Mouse (Mus musculus) midbrain, embryonic 11.5 days (tissue): ENCODE measurements around the gene Csf1. TPM values are rescaled to one million over a fixed set of nuclear protein-coding genes. Genes with fewer than 3 reads are reported as not detected.

Experiments
- ATAC-seq: fragments of 200-750 bp; cut with Nextera tagmentation; 2 replicates; pipeline ENCODE4 v1.8.0; 2017; ENCODE audit warnings: moderate TSS enrichment, moderate library complexity; ENCODE audit not compliant: low FRiP score
- DNase-seq: peaks from one replicate; pipeline ENCODE4 v3.0.0; 2015; ENCODE audit warnings: low spot score; ENCODE audit errors: missing footprints
- H3K27ac ChIP-seq: fragments of 300-500 bp; sonication (generic); 2 replicates; pipeline ENCODE4 v1.5.1; 2014; ENCODE audit warnings: low read depth, low read length
- H3K27me3 ChIP-seq: fragments of 300-500 bp; sonication (generic); 2 replicates; pipeline ENCODE4 v1.6.1; 2014; ENCODE audit warnings: mild to moderate bottlenecking, low read length, moderate library complexity, mixed read lengths; ENCODE audit not compliant: control insufficient read depth, insufficient read depth
- H3K36me3 ChIP-seq: fragments of 300-500 bp; sonication (generic); 2 replicates; pipeline ENCODE4 v1.6.1; 2014; ENCODE audit warnings: mild to moderate bottlenecking, low read length, moderate library complexity, mixed read lengths; ENCODE audit not compliant: control insufficient read depth, insufficient read depth
- H3K4me1 ChIP-seq: fragments of 300-500 bp; sonication (generic); 2 replicates; pipeline ENCODE4 v1.6.1; 2014; ENCODE audit warnings: low read length; ENCODE audit not compliant: control insufficient read depth, insufficient read depth
- H3K4me2 ChIP-seq: fragments of 300-500 bp; sonication (generic); 2 replicates; pipeline ENCODE4 v1.6.1; 2014; ENCODE audit warnings: mild to moderate bottlenecking, moderate library complexity
- H3K4me3 ChIP-seq: fragments of 300-500 bp; sonication (generic); 2 replicates; pipeline ENCODE4 v1.5.1; 2014; ENCODE audit warnings: low read depth, low read length
- H3K9ac ChIP-seq: fragments of 300-500 bp; sonication (generic); 2 replicates; pipeline ENCODE4 v1.6.1; 2014; ENCODE audit warnings: low read length
- H3K9me3 ChIP-seq: fragments of 300-500 bp; sonication (generic); 2 replicates; pipeline ENCODE4 v1.6.1; 2016; ENCODE audit warnings: low read length; ENCODE audit not compliant: control insufficient read depth
- WGBS: fragments of 180-500 bp; shearing (Covaris S2); extraction: QIAGEN DNeasy Blood & Tissue Kit; methylation state at CpG from one replicate; pipeline ENCODE4 v1.1.7; 2014; 5-methylcytosine and 5-hydroxymethylcytosine counted together
- polyA plus RNA-seq: library from polyadenylated mRNA; unstranded; fragments of >200 nt; fragmentation: Nextera tagmentation; extraction: Ambion mirVana; gene quantifications from 2 replicates; pipeline ENCODE4 v1.2.1, GENCODE M21; 2014

Gene Csf1
- polyA plus RNA-seq, 1 experiment from 2014 or later = 5.7 TPM

DNA sequence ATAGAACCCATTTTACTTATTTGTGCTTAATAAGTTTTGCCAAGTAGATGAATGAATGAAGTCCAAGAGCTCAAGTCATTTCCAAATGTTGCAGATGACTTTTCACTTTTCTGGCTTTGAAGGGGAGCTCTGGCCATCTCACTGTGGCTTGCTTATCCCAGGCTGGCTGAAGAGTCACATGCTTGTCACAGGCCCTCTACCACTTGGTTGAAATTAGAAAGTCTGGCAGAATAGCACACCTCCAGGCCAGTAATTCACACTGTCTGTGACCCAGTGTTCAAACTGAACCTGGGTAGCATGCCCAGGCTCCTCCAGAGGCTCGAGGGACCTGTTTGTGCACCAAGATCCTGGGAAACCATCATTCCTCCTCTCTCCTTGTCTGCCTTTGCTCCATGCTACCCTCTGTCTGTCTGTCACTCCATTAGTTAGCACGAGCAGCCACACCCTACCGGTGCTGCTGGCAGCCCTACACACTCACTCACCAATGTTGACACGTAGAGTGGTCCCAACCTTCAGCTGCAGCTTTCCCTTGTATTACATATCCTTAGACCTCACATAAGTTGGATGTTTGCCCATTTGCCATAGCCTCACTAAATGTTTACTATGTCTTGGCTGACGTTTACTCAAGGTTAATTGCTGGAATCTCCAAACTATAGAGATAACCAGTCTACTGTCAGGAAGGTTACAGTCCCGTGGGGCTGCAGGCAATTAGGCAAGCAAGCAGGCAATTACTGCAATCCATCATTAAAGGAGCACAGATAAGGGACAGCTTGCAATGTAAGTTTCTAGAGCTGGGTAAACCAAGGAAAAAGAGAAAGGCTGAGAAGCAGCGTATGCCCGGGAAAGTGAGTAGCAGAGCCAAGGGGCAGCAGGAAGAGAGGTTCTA lies 8.1 kb upstream of the Csf1 start:
- Histone ChIP-seq H3K4me1 (no peaks in the 10 kb centered on the region), H3K9me3 (no peaks in the 10 kb centered on the region), H3K9ac (no peak overlapping the region), H3K27ac (no peak overlapping the region), H3K4me3 (no peak overlapping the region), H3K4me2 (no peak overlapping the region), H3K36me3 (no peaks in the 10 kb centered on the region), H3K27me3 (no peaks in the 10 kb centered on the region)
- 79% methylated on average over 8 of the region's 8 CpGs for WGBS
- ATAC-seq = no peak
- no peak for DNase-seq

DNA sequence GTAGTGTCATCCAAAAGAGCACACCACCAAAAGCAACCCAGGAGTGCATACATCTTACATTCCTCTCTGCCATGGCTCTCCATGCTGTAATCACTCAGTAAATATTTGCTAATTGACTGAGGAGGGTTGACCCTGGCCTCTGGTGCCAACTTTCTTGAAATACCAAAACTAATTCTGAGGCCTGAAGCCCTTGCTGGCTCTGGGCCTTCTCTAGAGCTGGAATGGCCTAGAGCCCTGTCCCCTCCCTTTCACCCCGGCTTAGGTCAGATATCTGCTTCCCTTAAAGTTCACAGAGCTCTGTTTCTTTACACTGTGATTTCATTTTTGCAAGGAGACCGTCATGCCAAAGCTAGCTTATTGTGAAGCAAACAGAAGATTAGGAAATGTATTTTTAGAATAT lies 6.5 kb upstream of the Csf1 start:
- ATAC-seq (no peak), DNase-seq (no peak)
- Histone ChIP-seq H3K4me3 (no peak overlapping the region), H3K9ac (no peak overlapping the region), H3K4me1 (no peaks in the 10 kb centered on the region), H3K36me3 (no peaks in the 10 kb centered on the region), H3K27ac (no peak overlapping the region), H3K9me3 (no peaks in the 10 kb centered on the region), H3K4me2 (no peak overlapping the region), H3K27me3 (no peaks in the 10 kb centered on the region)
- WGBS = 70% methylated on average over 2 of the region's 2 CpGs

DNA sequence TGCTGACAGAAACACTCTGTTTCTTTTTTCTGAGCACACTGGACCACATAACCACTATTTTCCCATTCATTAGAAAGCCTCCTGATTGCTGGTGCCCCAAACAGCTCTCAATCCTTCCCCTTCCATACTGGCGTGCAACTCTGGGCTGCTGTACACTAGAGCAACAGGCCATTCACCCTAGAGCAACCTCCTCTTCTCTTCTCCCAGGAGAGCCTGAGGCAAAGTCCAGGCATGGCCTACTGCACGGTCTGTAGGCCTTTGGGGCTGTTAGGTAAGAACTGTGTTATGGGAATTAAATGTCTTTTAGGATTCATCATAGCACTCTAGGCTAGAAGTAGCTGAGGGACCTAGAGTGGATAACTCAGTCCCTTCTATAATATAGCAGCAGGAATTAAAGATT lies 5.7 kb upstream of the Csf1 start:
- no peak overlapping the region for H3K9ac ChIP-seq
- DNase-seq = no peak
- H3K36me3 ChIP-seq = no peaks in the 10 kb centered on the region
- H3K4me1 ChIP-seq = no peaks in the 10 kb centered on the region
- no peak overlapping the region for H3K27ac ChIP-seq
- H3K4me2 ChIP-seq = no peak overlapping the region
- H3K27me3 ChIP-seq = no peaks in the 10 kb centered on the region
- H3K9me3 ChIP-seq = no peaks in the 10 kb centered on the region
- ATAC-seq = no peak
- H3K4me3 ChIP-seq = no peak overlapping the region
- WGBS = 81% methylated on average over 2 of the region's 2 CpGs

DNA sequence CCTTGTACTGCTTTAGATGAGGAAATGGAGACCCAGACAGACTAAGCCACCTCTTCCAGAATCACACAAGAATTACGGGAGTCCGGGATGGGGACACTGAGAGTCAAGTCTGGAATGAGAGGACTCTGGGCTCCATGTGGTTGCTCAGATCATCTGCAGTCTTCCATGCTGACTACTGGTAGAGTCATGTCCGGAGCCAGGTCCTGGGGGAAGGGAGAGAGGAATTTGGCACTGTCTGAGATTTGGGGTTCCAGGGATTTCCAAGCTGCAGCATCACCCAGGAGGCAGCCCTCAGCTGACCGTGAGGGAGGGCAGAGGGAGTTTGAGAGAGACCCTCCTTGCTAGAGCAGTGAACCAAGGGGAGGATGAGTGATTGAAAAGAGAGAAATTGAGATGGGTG lies 3.3 kb upstream of the Csf1 start:
- H3K9ac ChIP-seq = no peak overlapping the region
- H3K9me3 ChIP-seq = no peaks in the 10 kb centered on the region
- H3K27ac ChIP-seq = no peak overlapping the region
- H3K27me3 ChIP-seq = no peaks in the 10 kb centered on the region
- no peak for ATAC-seq
- no peak overlapping the region for H3K4me3 ChIP-seq
- no peaks in the 10 kb centered on the region for H3K36me3 ChIP-seq
- DNase-seq = no peak
- WGBS = 93% methylated on average over 4 of the region's 4 CpGs
- peaks cover 14% of the 10 kb centered on the region for H3K4me1 ChIP-seq
- H3K4me2 ChIP-seq = no peak overlapping the region

DNA sequence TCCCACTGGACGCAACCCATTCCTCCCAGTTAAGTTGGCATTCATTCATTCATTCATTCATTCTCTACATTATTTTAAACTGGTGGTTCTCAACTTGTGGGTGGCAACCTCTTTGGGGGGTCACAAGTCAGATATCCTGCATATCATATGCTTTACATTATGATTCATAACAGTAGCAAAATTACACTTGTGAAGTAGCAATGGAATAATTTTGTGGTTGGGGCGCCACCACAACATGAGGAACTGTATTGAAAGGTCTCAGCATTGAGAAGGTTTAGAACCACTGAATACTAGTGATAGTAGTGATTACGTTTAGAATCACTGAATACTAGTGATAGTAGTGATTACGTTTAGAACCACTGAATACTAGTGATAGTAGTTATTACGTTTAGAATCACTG lies 1.2 kb upstream of the Csf1 start:
- H3K9ac ChIP-seq = no peak overlapping the region
- H3K36me3 ChIP-seq = no peaks in the 10 kb centered on the region
- no peak overlapping the region for H3K4me2 ChIP-seq
- no peak overlapping the region for H3K27ac ChIP-seq
- DNase-seq (no peak), ATAC-seq (no peak)
- WGBS = 92% methylated on average over 5 of the region's 5 CpGs
- H3K4me3 ChIP-seq = no peak overlapping the region
- peaks cover 14% of the 10 kb centered on the region for H3K4me1 ChIP-seq
- H3K9me3 ChIP-seq = no peaks in the 10 kb centered on the region
- H3K27me3 ChIP-seq = no peaks in the 10 kb centered on the region

DNA sequence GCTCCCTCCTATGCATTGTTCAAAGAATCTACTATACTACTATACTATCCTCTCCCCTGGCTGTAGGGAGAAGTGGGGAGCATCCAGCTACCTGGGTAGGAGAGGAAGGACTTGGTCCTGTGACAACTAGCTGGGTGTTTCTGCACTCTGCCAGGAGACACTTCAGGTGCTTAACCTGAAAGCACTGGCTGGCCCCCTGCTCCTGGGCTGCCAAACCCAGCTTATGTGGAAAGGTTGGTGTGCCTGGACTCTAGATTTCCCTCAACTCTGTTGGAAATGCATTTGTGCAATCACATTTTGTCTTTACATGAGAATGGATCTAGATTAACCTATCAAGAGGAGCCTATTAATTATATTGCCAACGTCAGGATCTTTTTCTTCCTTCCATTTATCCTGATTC lies 502 bp upstream of the Csf1 start:
- DNase-seq = peak; percentile 93

DNA sequence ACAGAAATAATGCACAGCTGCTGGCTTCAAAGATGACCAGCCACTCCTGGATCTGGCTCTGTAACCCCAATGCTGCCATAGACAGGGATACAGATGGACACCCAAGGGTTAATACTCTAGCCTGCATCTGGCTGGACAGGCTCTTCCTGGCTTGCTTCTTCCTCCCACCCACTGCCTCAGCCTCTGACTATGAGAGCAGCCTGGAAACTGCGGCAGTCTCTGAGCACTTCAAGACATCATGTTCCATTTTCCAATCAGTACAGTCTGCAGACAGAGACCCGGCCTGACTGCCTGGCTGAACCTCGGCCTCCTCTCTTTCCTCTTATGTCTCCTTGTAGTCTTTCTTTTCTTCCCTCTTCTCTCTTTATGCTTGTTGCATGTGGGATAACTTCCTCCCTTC lies 1.6 kb downstream of the Csf1 start:
- H3K27ac ChIP-seq = no peak overlapping the region
- H3K4me3 ChIP-seq = peak overlapping the region; percentile 47; the same call in 1 of the 2 replicates
- no peaks in the 10 kb centered on the region for H3K27me3 ChIP-seq
- peaks cover 18% of the 10 kb centered on the region for H3K4me1 ChIP-seq
- H3K36me3 ChIP-seq = no peaks in the 10 kb centered on the region
- no peaks in the 10 kb centered on the region for H3K9me3 ChIP-seq
- peak overlapping the region; percentile 51 for H3K4me2 ChIP-seq
- 43% methylated on average over 3 of the region's 3 CpGs for WGBS
- H3K9ac ChIP-seq = peak overlapping the region; percentile 74; the same call in 1 of the 2 replicates
- DNase-seq (no peak), ATAC-seq (no peak)

More for the DNA sequence above, 502 bp upstream of the Csf1 start:
- Histone ChIP-seq H3K27ac (peak overlapping the region; percentile 49; the same call in 1 of the 2 replicates), H3K27me3 (no peaks in the 10 kb centered on the region), H3K4me1 (peaks cover 18% of the 10 kb centered on the region), H3K4me2 (peak overlapping the region; percentile 51), H3K9me3 (no peaks in the 10 kb centered on the region), H3K9ac (peak overlapping the region; percentile 74), H3K4me3 (peak overlapping the region; percentile 47; the same call in 1 of the 2 replicates), H3K36me3 (no peaks in the 10 kb centered on the region)
- 79% methylated on average over 1 of the region's 1 CpGs for WGBS
- no peak for ATAC-seq

DNA sequence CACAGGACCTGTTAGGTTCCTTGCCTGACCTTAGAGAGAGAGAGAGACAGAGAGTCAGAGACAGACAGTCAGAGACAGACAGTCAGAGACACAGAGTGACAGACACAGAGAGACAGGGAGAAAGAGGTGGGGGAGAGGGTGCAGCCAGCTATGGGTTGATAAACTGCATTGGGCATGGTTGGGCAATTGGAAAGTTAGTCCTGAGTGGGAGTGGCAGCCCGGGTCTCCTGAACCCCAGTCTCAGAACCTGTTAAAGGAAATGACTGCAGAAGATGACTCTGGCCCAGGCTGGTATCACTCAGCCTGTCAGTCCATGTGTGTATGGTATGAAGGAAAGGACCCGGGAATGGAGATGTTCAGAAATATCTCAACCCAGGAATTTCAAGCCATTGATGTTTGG lies 2.1 kb downstream of the Csf1 start:
- 86% methylated on average over 2 of the region's 2 CpGs for WGBS
- no peak for ATAC-seq
- Histone ChIP-seq H3K4me2 (no peak overlapping the region), H3K27me3 (no peaks in the 10 kb centered on the region), H3K4me1 (peaks cover 18% of the 10 kb centered on the region), H3K4me3 (no peak overlapping the region), H3K9ac (no peak overlapping the region), H3K36me3 (no peaks in the 10 kb centered on the region), H3K27ac (no peak overlapping the region), H3K9me3 (no peaks in the 10 kb centered on the region)
- DNase-seq = no peak

DNA sequence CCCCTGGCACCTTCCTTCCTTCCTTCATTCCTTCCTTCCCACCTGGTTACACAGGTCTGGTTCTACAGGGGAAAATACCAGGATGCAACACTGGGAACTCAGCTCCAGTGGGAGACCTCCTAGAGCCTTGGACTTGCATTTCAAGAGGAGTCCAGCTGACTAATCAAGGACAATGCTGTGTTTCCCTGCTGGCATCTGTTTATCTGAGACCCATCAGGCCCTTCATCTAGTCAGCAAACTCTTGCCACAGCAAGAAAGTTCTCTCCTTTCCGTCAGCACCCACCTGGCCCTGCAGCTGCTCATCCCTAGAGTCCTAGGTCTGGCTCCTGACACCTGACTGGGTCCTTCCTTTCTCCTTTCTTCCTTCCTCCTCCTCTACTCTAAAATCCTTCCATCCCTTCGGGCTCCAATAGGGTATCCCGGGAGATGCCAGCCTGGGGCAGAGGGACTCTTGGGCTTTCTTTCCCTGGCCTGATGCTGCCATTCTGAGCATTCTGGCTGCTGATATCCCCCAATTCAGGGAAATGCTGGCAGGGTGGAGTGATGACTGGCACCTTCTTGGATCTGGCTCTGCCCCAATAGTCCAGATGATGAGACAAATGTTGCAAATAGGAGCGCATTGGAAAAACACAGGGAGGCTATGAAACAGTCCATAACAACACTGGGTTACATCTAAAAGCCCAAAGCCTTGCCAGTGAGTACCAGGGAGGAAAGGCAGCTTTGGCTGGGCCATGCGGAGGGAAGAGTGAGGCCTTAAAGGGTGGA lies 2.7 kb downstream of the Csf1 start:
- Histone ChIP-seq H3K4me1 (peaks cover 18% of the 10 kb centered on the region), H3K27ac (no peak overlapping the region), H3K4me2 (no peak overlapping the region), H3K4me3 (no peak overlapping the region), H3K27me3 (no peaks in the 10 kb centered on the region), H3K9ac (no peak overlapping the region), H3K36me3 (no peaks in the 10 kb centered on the region), H3K9me3 (no peaks in the 10 kb centered on the region)
- WGBS = 84% methylated on average over 5 of the region's 5 CpGs
- DNase-seq = no peak
- no peak for ATAC-seq
